Mouse (Mus musculus): ENCODE results near the gene Myocd.

- TF ChIP-seq CTCF (IDR thresholded peaks at IDR 0.05; ENCODE audit: control insufficient read depth, insufficient read depth, low read length) = no peak
- TF ChIP-seq POLR2A (IDR thresholded peaks at IDR 0.05; ENCODE audit: borderline replicate concordance, control insufficient read depth, low read depth, low read length) = no peak
These were observed 19.4 kb downstream of the Myocd start for GRCm38 (mm10) chr11:65250366-65250765.

Data from bone marrow, adult 2 months (tissue).